Mouse (Mus musculus) kidney, postnatal 36 days (tissue): Measurements from ENCODE around the gene Megf8.
"Not testable (repeated sequence)": the region's sequence is repeated elsewhere in the genome, so short reads cannot be mapped to it uniquely, and the experiment has no call there.

Source experiments
- DNase-seq, 2 experiments: peaks; one replicate each; pipeline ENCODE4 v3.0.0; 2021 to 2022; ENCODE audit warnings: mixed read lengths in 2 of 2

Megf8 gene

GRCm38 (mm10) chr7:25297454-25298325 lies 19.3 kb upstream of the Megf8 start, which contains the start of gene Pafah1b3:
Pafah1b3 (minus strand) TSS chr7:25297986.
- peak; percentile 85 to 88 for DNase-seq

GRCm38 (mm10) chr7:25301063-25301462 lies 15.9 kb upstream of the Megf8 start, which contains the start of gene Prr19:
Prr19 (plus strand) TSS chr7:25301411.
- no peak for DNase-seq

GRCm38 (mm10) chr7:25303003-25303684 lies 13.8 kb upstream of the Megf8 start:
- no peak for DNase-seq

GRCm38 (mm10) chr7:25303685-25304006 lies 13.3 kb upstream of the Megf8 start:
- DNase-seq = no peak

GRCm38 (mm10) chr7:25305481-25305880 lies 11.5 kb upstream of the Megf8 start:
- DNase-seq = no peak

- peak in 1 of 2 experiments; percentile 71 for DNase-seq
Measured at GRCm38 (mm10) chr7:25305956-25306613, 10.9 kb upstream of the Megf8 start, which contains the start of gene Tmem145. Tmem145 (plus strand) TSS chr7:25306106.

GRCm38 (mm10) chr7:25306614-25306996 lies 10.4 kb upstream of the Megf8 start:
- DNase-seq = no peak

- no peak for DNase-seq
Measured at GRCm38 (mm10) chr7:25308702-25309318, 8.2 kb upstream of the Megf8 start.

GRCm38 (mm10) chr7:25309425-25309824 lies 7.5 kb upstream of the Megf8 start:
- no peak for DNase-seq

- DNase-seq = no peak
Measured at GRCm38 (mm10) chr7:25311193-25311592, 5.8 kb upstream of the Megf8 start.

GRCm38 (mm10) chr7:25313325-25313724 lies 3.6 kb upstream of the Megf8 start:
- no peak for DNase-seq

GRCm38 (mm10) chr7:25314606-25315305 lies 2.2 kb upstream of the Megf8 start:
- DNase-seq = no peak

GRCm38 (mm10) chr7:25315306-25316041 lies 1.5 kb upstream of the Megf8 start:
- DNase-seq = peak in 1 of 2 experiments; percentile 36

- DNase-seq = no peak
Measured at GRCm38 (mm10) chr7:25317446-25317999, 559 bp downstream of the Megf8 start.

GRCm38 (mm10) chr7:25322058-25322484 lies 5.1 kb downstream of the Megf8 start:
- DNase-seq = peak in 1 of 2 experiments; percentile 43

GRCm38 (mm10) chr7:25323219-25323618 lies 6.3 kb downstream of the Megf8 start:
- DNase-seq = no peak

GRCm38 (mm10) chr7:25325431-25325830 lies 8.5 kb downstream of the Megf8 start:
- DNase-seq = not testable (repeated sequence)

- DNase-seq = no peak
Measured at GRCm38 (mm10) chr7:25326233-25326632, 9.3 kb downstream of the Megf8 start.

GRCm38 (mm10) chr7:25333596-25334307 lies 16.8 kb downstream of the Megf8 start:
- peak; percentile 82 to 89 for DNase-seq

- no peak for DNase-seq
Measured at GRCm38 (mm10) chr7:25334472-25334871, 17.5 kb downstream of the Megf8 start.
